18 mouse cellular contexts compared by ENCODE assay signal in the genomic region with DNA sequence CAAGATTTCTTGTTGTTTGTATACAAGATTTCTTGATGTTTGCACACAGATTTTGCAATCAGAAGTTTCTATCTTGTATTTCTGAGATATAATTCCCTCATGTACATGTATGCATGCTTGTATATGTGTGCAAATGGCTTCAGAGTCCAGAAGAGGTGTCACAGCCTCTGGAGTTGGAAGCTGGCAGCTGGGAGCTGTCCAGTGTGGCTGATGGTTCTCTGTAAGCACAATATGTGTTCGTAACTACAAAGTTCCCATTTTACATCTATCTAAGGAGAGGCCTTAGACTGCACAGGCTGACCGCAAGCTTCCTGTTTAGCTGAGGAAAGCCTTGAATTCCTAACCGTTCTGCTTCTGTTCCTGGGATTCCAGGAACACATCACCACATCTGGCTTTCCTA.
DNase-seq lines count a peak whose midpoint lies in the region; ATAC-seq and TF ChIP-seq lines count a peak whose summit lies in the region.
"Had no signal": no experiment of that assay in that cellular context is flagged by ENCODE, and none has a peak within 500 bp of the region (broad histone marks: within the 10 kb centered on the region; RNA-seq: fewer than 3 reads in every experiment).

No protein-coding gene starts in this region.

- TF ChIP-seq CTCF in lung, embryonic 14.5 days (IDR thresholded peaks at IDR 0.05; ENCODE audit: low read depth) = no peak
- no peak for TF ChIP-seq CTCF in lung, postnatal 0 days (IDR thresholded peaks at IDR 0.05)

- 43% methylated on average over 3 of the region's 3 CpGs for WGBS in lung, embryonic 14.5 days
- 29% methylated on average over 3 of the region's 3 CpGs for WGBS in lung, postnatal 0 days

- no peak for ATAC-seq in lung, embryonic 14.5 days (ENCODE audit: insufficient read depth)
- ATAC-seq in lung, postnatal 0 days = no peak
- no peak for ATAC-seq in megakaryocyte, adult 5-6 weeks (ENCODE audit: poor library complexity, severe bottlenecking)
- ATAC-seq: forebrain, embryonic 13.5 days; forebrain, embryonic 15.5 days; forebrain, postnatal 0 days had no signal

- no peaks in the 10 kb centered on the region for H3K4me1 ChIP-seq in lung, embryonic 14.5 days (ENCODE audit: insufficient read depth)
- H3K4me1 ChIP-seq in lung, postnatal 0 days (ENCODE audit: insufficient read depth, low read depth, low read length) = no peaks in the 10 kb centered on the region
- H3K4me1 ChIP-seq: embryonic facial prominence, embryonic 10.5 days; embryonic facial prominence, embryonic 12.5 days; forebrain, embryonic 13.5 days; forebrain, embryonic 15.5 days had no signal

- no peak for TF ChIP-seq EP300 in lung, postnatal 0 days (IDR thresholded peaks at IDR 0.05)

- no peaks in the 10 kb centered on the region for H3K36me3 ChIP-seq in lung, embryonic 14.5 days (ENCODE audit: insufficient read depth)
- H3K36me3 ChIP-seq in lung, postnatal 0 days (ENCODE audit: insufficient read depth, low read length) = no peaks in the 10 kb centered on the region
- H3K36me3 ChIP-seq: embryonic facial prominence, embryonic 10.5 days; embryonic facial prominence, embryonic 12.5 days; forebrain, embryonic 15.5 days had no signal

- no peaks in the 10 kb centered on the region for H3K27me3 ChIP-seq in lung, embryonic 14.5 days (ENCODE audit: insufficient read depth, low read length)
- H3K27me3 ChIP-seq in lung, postnatal 0 days (replicated peaks; ENCODE audit: insufficient read depth, low read length) = no peaks in the 10 kb centered on the region
- H3K27me3 ChIP-seq: embryonic facial prominence, embryonic 12.5 days; forebrain, embryonic 13.5 days; forebrain, embryonic 15.5 days had no signal

- no peak overlapping the region for H3K9ac ChIP-seq in lung, embryonic 14.5 days
- H3K9ac ChIP-seq in lung, postnatal 0 days (replicated peaks; ENCODE audit: low read depth) = no peak overlapping the region
- H3K9ac ChIP-seq: embryonic facial prominence, embryonic 12.5 days; forebrain, embryonic 13.5 days; forebrain, embryonic 15.5 days; forebrain, postnatal 0 days had no signal

- H3K4me2 ChIP-seq in lung, embryonic 14.5 days = no peak overlapping the region
- H3K4me2 ChIP-seq in lung, postnatal 0 days (replicated peaks; ENCODE audit: low read depth, low read length) = no peak overlapping the region
- H3K4me2 ChIP-seq: embryonic facial prominence, embryonic 12.5 days; forebrain, embryonic 13.5 days; forebrain, embryonic 15.5 days had no signal

- no peak overlapping the region for H3K27ac ChIP-seq in lung, embryonic 14.5 days (ENCODE audit: low read depth)
- H3K27ac ChIP-seq in lung, postnatal 0 days (ENCODE audit: low read length) = no peak overlapping the region
- H3K27ac ChIP-seq: embryonic facial prominence, embryonic 10.5 days; embryonic facial prominence, embryonic 12.5 days; forebrain, embryonic 13.5 days; forebrain, embryonic 15.5 days had no signal

- no peak overlapping the region for H3K4me3 ChIP-seq in lung, embryonic 14.5 days (ENCODE audit: low read depth, low read length)
- no peak overlapping the region for H3K4me3 ChIP-seq in lung, postnatal 0 days (ENCODE audit: low read depth, low read length)
- H3K4me3 ChIP-seq: embryonic facial prominence, embryonic 10.5 days; embryonic facial prominence, embryonic 12.5 days; forebrain, embryonic 13.5 days; forebrain, embryonic 15.5 days had no signal

- peak; percentile 62 for DNase-seq in lung, embryonic 14.5 days
- DNase-seq in lung, postnatal 14 days = no peak
- peak; percentile 13 for DNase-seq in lung, postnatal 0 days (ENCODE audit: low spot score)
- DNase-seq in lung, postnatal 10 days = no peak
- DNase-seq: adrenal gland, adult 8-10 months; adrenal gland, postnatal 14 days; adrenal gland, postnatal 36 days; cerebellum, adult 11-12 months; cerebellum, adult 2 months; cerebellum, adult 9-10 months; cerebellum, postnatal 10 days; cerebellum, postnatal 25 days; forebrain, postnatal 0 days had no signal

- H3K9me3 ChIP-seq in lung, embryonic 14.5 days (ENCODE audit: low read depth, low read length) = no peaks in the 10 kb centered on the region
- no peaks in the 10 kb centered on the region for H3K9me3 ChIP-seq in lung, postnatal 0 days (ENCODE audit: low read length)
- H3K9me3 ChIP-seq: embryonic facial prominence, embryonic 10.5 days; embryonic facial prominence, embryonic 12.5 days; forebrain, embryonic 13.5 days; forebrain, embryonic 15.5 days had no signal

Comparison
In these comparisons a context has a peak if more than half of its experiments do, and no peak if none do; other contexts are left out.
1. DNase-seq: peak in lung, embryonic 14.5 days (single experiment) and lung, postnatal 0 days (single experiment); none in lung, postnatal 14 days (single experiment) and lung, postnatal 10 days (single experiment).